Mouse (Mus musculus): Measurements from ENCODE around the gene Hcn2.

Hcn2 gene

DNA sequence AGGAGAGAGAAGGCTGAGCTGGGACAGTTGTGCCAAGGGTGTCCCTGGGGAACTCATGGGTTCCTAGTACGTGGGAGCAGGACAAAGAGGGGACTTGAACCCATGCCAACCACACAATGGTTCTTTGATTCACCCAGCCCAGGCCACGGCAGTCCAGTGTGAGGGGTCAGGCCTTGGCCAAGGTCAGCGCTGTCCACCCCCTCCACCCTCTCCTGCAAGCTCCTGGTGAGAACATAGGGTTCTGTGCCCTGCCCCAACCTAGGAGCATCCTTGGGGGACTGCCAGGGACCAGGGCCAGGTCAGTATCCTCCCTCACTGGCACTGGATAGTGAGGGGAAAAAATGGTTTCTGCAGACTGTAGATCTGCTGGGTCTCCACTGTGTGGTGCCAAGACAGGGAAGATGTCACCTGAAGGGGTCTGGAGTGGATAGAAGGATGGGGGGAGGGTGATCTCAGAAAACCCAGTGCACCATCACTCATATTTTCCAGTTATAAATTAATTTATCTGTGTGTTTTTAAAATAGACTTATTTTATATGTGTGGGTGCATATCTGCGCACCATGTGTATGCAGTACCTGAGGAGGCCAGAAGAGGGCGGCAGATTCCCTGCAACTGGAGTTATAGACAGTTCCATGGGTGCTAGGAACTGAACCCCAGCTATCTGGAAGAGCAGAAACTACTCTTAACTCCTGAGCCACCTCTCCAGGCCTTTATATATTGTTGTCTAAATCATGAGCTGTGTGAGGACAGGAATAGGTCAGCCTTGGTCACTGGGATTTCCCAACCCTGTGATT is 58.2 kb downstream of the Hcn2 start:
- DNase-seq (ENCODE audit: low spot score): no peak

DNA sequence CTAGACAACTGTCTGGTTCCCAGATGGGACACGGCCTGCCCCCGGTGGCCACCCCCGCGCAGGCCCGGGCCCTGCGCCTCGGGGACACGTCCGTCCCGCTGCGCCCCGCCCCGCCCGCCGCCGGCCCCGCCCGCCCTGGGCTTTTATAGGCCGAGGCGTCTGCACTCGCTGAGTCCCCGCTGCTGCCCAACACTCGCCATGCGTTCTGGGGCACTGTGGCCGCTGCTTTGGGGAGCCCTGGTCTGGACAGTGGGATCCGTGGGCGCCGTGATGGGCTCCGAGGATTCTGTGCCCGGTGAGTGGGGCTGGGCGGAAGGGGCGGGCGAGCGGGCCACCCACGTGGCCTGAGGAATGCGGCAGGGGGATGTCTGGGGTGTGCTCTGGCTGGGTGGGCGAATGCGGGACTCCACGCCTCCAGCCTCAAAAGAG is 60.7 kb downstream of the Hcn2 start, which contains the start of gene Fstl3:
Gene Fstl3 (plus strand): TSS at position 170 of the 429 bp plus-strand sequence.
- DNase-seq (ENCODE audit: low spot score): no peak

DNA sequence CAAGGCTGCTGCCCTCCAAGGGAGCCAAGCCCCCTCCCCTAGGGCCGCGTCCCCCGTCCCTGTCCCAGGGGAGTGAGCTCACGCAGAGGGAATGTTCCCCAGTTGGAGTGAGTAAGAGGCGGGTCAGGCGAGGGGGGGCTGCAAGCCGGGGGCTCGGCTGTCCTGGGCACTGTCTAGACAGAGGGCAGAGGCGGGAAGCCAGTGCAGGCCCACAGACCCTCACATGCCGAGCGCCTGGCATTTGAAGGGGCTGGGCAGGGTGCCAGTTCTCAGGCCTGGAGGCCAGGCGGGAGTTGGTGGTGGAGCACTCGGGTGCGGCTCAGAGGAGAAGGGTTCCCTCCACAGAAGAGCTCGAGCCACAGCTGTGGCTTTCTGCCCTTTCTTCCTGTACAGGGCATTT is 61.6 kb downstream of the Hcn2 start:
- DNase-seq (ENCODE audit: low spot score): no peak

DNA sequence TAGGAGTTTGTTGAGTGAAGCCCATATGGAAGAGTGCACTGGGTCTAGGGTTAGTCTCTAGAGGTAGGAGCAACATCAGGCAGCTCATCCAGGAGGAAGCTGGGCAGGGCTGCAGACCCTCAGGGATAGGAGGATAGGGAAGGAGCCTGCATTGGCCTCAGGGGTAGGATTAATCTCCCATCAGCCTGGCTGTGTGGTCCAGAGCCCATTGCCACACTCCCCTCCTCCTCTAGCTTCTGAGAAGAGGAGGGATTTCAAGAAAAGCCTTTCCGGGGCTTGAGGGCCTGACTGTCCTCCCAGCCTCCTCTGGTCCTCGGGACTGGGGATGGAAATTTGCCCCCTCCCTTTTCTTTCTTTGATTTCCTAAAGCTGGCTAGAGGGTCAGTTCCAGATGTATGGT is 62.8 kb downstream of the Hcn2 start:
- DNase-seq (ENCODE audit: low spot score): no peak

DNA sequence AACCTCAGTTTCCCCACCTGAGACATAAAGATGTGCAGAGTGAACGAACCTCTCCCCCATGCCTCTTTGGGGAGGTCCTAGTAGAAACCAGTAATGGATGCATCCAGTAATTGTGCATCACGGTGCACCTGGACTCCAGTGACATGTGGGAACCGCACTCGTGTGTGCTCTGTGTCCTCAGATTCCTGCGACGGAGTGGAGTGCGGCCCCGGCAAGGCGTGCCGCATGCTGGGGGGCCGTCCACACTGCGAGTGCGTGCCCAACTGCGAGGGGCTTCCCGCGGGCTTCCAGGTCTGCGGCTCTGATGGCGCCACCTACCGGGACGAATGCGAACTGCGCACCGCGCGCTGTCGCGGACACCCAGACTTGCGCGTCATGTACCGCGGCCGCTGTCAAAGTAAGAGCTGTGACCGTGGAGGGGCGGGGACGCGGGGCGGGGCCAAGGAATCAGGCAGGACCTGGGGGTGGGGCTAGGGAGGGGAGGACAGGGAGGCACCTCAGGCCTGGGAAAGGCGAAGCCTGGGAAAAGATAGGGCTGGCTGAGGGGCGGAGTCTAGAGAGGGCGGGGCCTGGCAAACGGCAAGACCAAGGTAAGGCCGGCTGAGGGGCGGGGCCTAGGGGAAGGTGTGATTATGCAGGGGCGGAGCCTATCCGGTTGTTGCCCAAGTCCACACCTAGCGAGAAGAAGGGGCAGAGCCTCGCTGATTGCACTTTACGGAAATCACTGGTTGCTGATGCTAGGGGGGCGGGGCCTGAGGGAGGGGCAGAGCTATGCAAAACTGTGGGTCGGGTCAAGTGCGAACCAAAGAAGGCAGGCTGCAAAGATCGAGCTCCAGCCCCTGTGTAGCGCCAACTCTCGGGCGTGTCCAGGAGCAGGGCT is 63.6 kb downstream of the Hcn2 start:
- peak; percentile 85 for DNase-seq (ENCODE audit: low spot score)

DNA sequence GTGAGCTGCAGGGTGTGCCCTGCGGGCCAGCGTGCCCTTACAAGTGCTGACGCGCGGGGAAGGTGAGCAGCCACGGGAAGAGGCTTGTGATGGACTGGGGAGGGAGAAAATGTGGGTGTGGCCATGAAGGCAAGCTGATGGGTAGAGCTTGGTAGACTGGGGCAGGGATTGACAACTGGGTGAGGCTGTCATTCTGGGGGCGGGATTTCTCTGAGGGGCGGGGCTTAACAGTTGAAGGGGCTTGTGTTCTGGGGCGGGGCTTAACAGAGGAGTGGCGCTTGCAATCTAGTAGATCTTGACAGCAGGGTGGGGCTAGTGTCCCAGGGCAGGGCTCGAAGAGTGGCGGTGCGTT is 64.2 kb downstream of the Hcn2 start:
- no peak for DNase-seq (ENCODE audit: low spot score)

DNA sequence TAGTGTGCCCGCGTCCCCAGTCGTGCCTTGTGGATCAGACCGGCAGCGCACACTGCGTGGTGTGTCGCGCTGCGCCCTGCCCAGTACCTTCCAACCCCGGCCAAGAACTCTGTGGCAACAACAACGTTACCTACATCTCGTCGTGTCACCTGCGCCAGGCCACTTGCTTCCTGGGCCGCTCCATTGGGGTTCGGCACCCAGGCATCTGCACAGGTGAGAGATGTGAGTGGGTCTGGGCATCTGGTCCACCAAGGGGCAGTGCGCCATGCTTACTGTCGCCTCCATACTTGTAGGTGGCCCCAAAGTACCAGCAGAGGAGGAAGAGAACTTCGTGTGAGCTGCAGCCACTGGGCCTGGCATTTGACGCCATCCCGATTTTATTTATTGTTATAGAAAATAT is 64.7 kb downstream of the Hcn2 start:
- no peak for DNase-seq (ENCODE audit: low spot score)

DNA sequence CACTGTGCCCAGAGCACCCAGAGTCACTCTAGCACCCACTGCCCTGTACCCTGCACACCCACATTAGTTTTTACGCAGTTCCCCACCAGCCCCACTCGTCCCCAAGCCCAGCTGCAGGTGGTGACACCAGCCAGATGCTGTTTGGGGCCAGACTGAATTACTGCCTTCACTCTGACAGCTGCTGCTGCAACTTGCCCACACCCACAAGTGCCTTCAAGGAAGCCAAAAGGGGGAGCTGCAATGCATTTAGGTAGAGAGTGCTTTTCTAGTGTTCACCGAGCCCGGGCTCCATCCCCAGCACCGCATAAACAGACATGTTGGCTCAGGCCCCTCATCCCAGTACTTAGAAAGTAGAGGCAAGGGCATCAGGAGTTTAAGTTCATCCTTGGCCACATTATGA is 65.5 kb downstream of the Hcn2 start:
- no peak for DNase-seq (ENCODE audit: low spot score)

DNA sequence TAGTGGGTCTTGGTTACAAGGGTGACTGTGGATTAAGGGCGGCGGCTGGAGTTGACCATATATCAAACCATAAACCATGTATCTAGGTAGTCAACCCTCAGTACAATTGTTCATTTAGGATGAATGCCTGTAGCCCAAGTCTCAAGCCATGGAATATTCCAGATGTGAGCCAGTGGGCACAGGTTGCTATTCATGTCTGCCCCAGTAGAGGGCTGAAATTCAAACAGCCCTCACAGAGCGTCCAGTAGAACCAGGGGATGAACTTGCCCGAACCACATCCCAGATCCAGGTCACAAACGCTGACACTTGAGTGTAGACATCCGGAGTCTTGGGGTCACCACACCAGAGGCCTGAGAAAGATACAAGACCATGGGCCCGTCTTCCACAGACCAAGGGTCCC is 66.6 kb downstream of the Hcn2 start:
- no peak for DNase-seq (ENCODE audit: low spot score)

DNA sequence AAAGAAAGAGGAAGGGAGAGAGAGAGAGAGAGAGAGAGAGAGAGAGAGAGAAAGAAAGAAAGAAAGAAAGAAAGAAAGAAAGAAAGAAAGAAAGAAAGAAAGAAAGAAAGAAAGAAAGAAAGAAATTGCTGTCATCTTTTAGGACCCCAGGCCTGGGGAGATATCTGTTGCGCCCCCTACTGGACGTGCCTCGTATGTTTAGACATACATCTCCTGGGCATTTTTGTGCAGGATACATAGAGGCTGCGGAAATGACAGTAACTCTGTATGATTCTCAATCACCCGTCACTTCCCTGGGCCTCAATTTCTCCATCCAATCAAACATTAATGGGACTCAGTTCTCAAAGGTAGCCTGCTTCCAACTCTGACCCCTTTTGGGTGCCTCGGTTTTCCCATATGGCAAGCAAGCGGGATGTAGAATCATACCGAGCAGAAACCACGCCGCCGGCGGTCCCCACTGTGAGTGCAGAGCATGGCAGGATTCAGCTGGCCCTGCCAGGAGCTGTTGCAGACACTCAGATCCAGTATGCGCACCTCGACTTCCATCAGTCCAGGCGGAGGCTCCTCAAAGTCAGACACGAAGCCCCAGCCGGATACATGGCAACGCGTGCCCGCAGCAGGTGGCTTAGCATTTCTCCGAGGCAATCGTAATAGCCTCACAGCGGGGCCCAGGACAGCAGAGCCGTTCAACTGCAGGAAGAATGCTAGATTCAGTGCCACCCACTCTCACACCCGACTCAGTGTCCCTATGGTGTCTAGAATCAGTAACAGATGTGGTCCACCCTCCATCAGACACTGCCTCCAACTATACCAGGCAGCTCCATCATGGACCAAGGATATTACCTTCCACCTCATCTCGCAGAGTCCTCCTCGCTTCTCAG is 67.7 kb downstream of the Hcn2 start:
- DNase-seq (ENCODE audit: low spot score): no peak
